Mouse (Mus musculus) bone marrow, adult 2 months (tissue): ENCODE data around the gene Uba7.

ENCODE experiments used
- CTCF ChIP-seq: fragments of 200-500 bp; IDR thresholded peaks from 2 replicates; pipeline ENCODE4 v1.5.1; 2011; ENCODE audit warnings: low read length, control low read depth; ENCODE audit not compliant: control insufficient read depth, insufficient read depth
- POLR2A ChIP-seq: fragments of 200-500 bp; IDR thresholded peaks from 2 replicates; pipeline ENCODE4 v1.6.1; 2011; ENCODE audit warnings: low read depth, mild to moderate bottlenecking, control low read depth, low read length, borderline replicate concordance; ENCODE audit not compliant: control insufficient read depth

DNA sequence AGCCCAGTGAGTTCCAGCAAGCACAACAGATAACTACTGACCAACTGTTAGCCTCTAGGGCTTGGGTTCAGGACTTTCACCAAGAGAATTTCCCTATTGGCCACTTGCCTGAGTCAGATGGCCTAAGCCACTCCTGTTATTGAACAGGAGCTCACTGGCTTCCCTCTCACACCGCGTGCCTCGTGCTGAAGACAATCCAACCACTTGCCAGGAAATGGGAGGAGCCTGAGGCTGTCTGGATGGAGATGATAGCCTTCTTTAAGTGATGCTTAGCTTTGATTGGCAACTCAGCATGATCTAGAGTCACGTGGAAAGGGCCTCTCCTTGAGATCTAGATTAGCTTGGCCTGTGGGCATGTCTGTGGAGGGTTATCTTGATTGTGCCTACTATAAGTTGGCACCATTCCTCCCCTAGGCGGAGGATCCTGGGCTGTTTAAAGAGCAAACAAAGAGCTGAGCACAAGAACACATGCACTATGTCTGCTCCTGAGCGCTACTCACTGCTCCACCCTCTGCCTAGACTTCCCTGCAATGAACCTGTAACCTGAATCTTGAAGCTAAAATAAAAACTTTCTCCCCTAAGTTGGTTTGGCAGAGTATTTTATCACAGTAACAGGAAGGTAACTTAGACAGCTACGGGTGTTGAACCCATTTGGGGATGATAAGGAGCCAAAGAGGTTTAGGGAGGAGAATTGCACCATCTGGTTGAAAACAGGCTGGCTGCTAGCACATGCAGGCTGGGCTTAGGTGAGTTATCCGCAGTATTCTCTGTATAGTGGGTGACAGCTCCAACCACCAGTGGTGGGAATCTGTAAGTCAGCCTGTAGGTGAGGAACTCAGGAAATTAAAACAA, 3.4 kb upstream of the Uba7 start:
- TF ChIP-seq CTCF, result no peak
- TF ChIP-seq POLR2A, result no peak
